Mouse (Mus musculus) liver, embryonic 15.5 days (tissue): ENCODE results near the gene Shank3. TPM values are rescaled to one million over a fixed set of nuclear protein-coding genes. Genes with fewer than 3 reads are reported as not detected.
A peak's percentile ranks its signal among the peaks of the same experiment; 100 is the strongest.

Experiments used
- ATAC-seq: fragments of 200-750 bp; cut with Nextera tagmentation; 2 replicates; pipeline ENCODE4 v1.8.0; 2017; ENCODE audit warnings: moderate number of reproducible peaks, mild to moderate bottlenecking, moderate library complexity; ENCODE audit not compliant: insufficient read depth
- H3K27ac ChIP-seq: fragments of 300-500 bp; sonication (generic); replicated peaks from 2 replicates; pipeline ENCODE4 v1.5.1; 2015; ENCODE audit warnings: mild to moderate bottlenecking, inconsistent platforms
- H3K27me3 ChIP-seq: fragments of 300-500 bp; sonication (generic); 2 replicates; pipeline ENCODE4 v1.6.1; 2015; ENCODE audit warnings: mild to moderate bottlenecking, inconsistent platforms
- H3K36me3 ChIP-seq: fragments of 300-500 bp; sonication (generic); replicated peaks from 2 replicates; pipeline ENCODE4 v1.6.1; 2015; ENCODE audit warnings: moderate library complexity, mild to moderate bottlenecking, inconsistent platforms
- H3K4me1 ChIP-seq: fragments of 300-500 bp; sonication (generic); replicated peaks from 2 replicates; pipeline ENCODE4 v1.6.1; 2015; ENCODE audit warnings: inconsistent platforms
- H3K4me2 ChIP-seq: fragments of 300-500 bp; sonication (generic); 2 replicates; pipeline ENCODE4 v1.6.1; 2015; ENCODE audit warnings: moderate library complexity, mild to moderate bottlenecking, inconsistent platforms
- H3K4me3 ChIP-seq: fragments of 300-500 bp; sonication (generic); replicated peaks from 2 replicates; pipeline ENCODE4 v1.5.1; 2015; ENCODE audit warnings: mild to moderate bottlenecking, inconsistent platforms
- H3K9ac ChIP-seq: fragments of 300-500 bp; sonication (generic); 2 replicates; pipeline ENCODE4 v1.6.1; 2015; ENCODE audit warnings: moderate library complexity, mild to moderate bottlenecking, inconsistent platforms
- H3K9me3 ChIP-seq: fragments of 300-500 bp; sonication (generic); replicated peaks from 2 replicates; pipeline ENCODE4 v1.6.1; 2016; ENCODE audit warnings: inconsistent platforms
- WGBS: fragments of 180-500 bp; shearing (Covaris S2); methylation state at CpG from one replicate; pipeline ENCODE4 v1.1.7; 2015; ENCODE audit warnings: mixed read lengths; ENCODE audit not compliant: insufficient replicate concordance; 5-methylcytosine and 5-hydroxymethylcytosine counted together
- polyA plus RNA-seq: library from polyadenylated mRNA; unstranded; fragments of >200 nt; fragmentation: Nextera tagmentation; extraction: Ambion mirVana; gene quantifications from 2 replicates; pipeline ENCODE4 v1.2.1, GENCODE M21; 2015

Shank3 gene
- polyA plus RNA-seq, 1 experiment from 2014 or later, result 0.51 TPM

GRCm38 (mm10) chr15:89544171-89544570 lies 44.7 kb downstream of the Shank3 start:
- Histone ChIP-seq H3K9me3 (no peaks in the 10 kb centered on the region), H3K27me3 (no peaks in the 10 kb centered on the region), H3K4me2 (no peak overlapping the region), H3K4me1 (no peaks in the 10 kb centered on the region), H3K36me3 (no peaks in the 10 kb centered on the region), H3K4me3 (no peak overlapping the region), H3K27ac (no peak overlapping the region), H3K9ac (no peak overlapping the region)
- ATAC-seq, result no peak
- 69% methylated on average over 7 of the region's 7 CpGs for WGBS

GRCm38 (mm10) chr15:89547321-89547720 lies 47.9 kb downstream of the Shank3 start:
- H3K4me3 ChIP-seq, result no peak overlapping the region
- no peaks in the 10 kb centered on the region for H3K36me3 ChIP-seq
- H3K27ac ChIP-seq, result no peak overlapping the region
- ATAC-seq, result no peak
- H3K4me2 ChIP-seq, result no peak overlapping the region
- H3K9ac ChIP-seq, result no peak overlapping the region
- H3K9me3 ChIP-seq, result no peaks in the 10 kb centered on the region
- no peaks in the 10 kb centered on the region for H3K4me1 ChIP-seq
- 71% methylated on average over 8 of the region's 8 CpGs for WGBS
- H3K27me3 ChIP-seq, result no peaks in the 10 kb centered on the region

GRCm38 (mm10) chr15:89547824-89548601 lies 48.6 kb downstream of the Shank3 start:
- Histone ChIP-seq H3K4me3 (no peak overlapping the region; the same call in 1 of the 2 replicates), H3K4me1 (no peaks in the 10 kb centered on the region), H3K4me2 (peak overlapping the region; percentile 10; the same call in 1 of the 2 replicates), H3K27ac (no peak overlapping the region), H3K36me3 (no peaks in the 10 kb centered on the region), H3K9ac (no peak overlapping the region), H3K27me3 (no peaks in the 10 kb centered on the region), H3K9me3 (no peaks in the 10 kb centered on the region)
- WGBS, result 74% methylated on average over 58 of the region's 58 CpGs
- peak; percentile 15; the same call in 1 of the 2 replicates for ATAC-seq

GRCm38 (mm10) chr15:89548837-89549236 lies 49.4 kb downstream of the Shank3 start:
- no peak overlapping the region for H3K27ac ChIP-seq
- H3K9ac ChIP-seq, result no peak overlapping the region
- H3K9me3 ChIP-seq, result no peaks in the 10 kb centered on the region
- no peak overlapping the region for H3K4me3 ChIP-seq
- H3K36me3 ChIP-seq, result no peaks in the 10 kb centered on the region
- 80% methylated on average over 11 of the region's 11 CpGs for WGBS
- no peak for ATAC-seq
- H3K27me3 ChIP-seq, result no peaks in the 10 kb centered on the region
- no peaks in the 10 kb centered on the region for H3K4me1 ChIP-seq
- no peak overlapping the region for H3K4me2 ChIP-seq

- no peaks in the 10 kb centered on the region for H3K36me3 ChIP-seq
- H3K27ac ChIP-seq, result no peak overlapping the region
- ATAC-seq, result no peak
- no peak overlapping the region for H3K4me3 ChIP-seq
- no peaks in the 10 kb centered on the region for H3K4me1 ChIP-seq
- H3K27me3 ChIP-seq, result no peaks in the 10 kb centered on the region
- no peaks in the 10 kb centered on the region for H3K9me3 ChIP-seq
- no peak overlapping the region for H3K4me2 ChIP-seq
- no peak overlapping the region for H3K9ac ChIP-seq
- WGBS, result 79% methylated on average over 8 of the region's 8 CpGs
These were observed 51.1 kb downstream of the Shank3 start for GRCm38 (mm10) chr15:89550506-89550905.

GRCm38 (mm10) chr15:89551733-89552132 lies 52.3 kb downstream of the Shank3 start:
- Histone ChIP-seq H3K36me3 (no peaks in the 10 kb centered on the region), H3K9me3 (no peaks in the 10 kb centered on the region), H3K9ac (no peak overlapping the region), H3K27me3 (peaks cover 3% of the 10 kb centered on the region; the same call in 1 of the 2 replicates), H3K4me2 (no peak overlapping the region), H3K4me3 (no peak overlapping the region), H3K27ac (no peak overlapping the region), H3K4me1 (no peaks in the 10 kb centered on the region)
- 78% methylated on average over 1 of the region's 1 CpGs for WGBS
- ATAC-seq, result no peak

GRCm38 (mm10) chr15:89555591-89555990 lies 56.2 kb downstream of the Shank3 start:
- no peak overlapping the region for H3K4me2 ChIP-seq
- H3K4me1 ChIP-seq, result no peaks in the 10 kb centered on the region
- no peak overlapping the region for H3K27ac ChIP-seq
- no peak for ATAC-seq
- 70% methylated on average over 6 of the region's 6 CpGs for WGBS
- no peaks in the 10 kb centered on the region for H3K36me3 ChIP-seq
- H3K27me3 ChIP-seq, result peaks cover 27% of the 10 kb centered on the region
- H3K4me3 ChIP-seq, result no peak overlapping the region
- H3K9me3 ChIP-seq, result no peaks in the 10 kb centered on the region
- H3K9ac ChIP-seq, result no peak overlapping the region

- ATAC-seq, result no peak
- no peaks in the 10 kb centered on the region for H3K4me1 ChIP-seq
- no peak overlapping the region for H3K27ac ChIP-seq
- no peak overlapping the region for H3K9ac ChIP-seq
- peaks cover 27% of the 10 kb centered on the region for H3K27me3 ChIP-seq
- no peak overlapping the region for H3K4me3 ChIP-seq
- no peak overlapping the region for H3K4me2 ChIP-seq
- no peaks in the 10 kb centered on the region for H3K9me3 ChIP-seq
- 72% methylated on average over 23 of the region's 23 CpGs for WGBS
- no peaks in the 10 kb centered on the region for H3K36me3 ChIP-seq
These were observed 57.2 kb downstream of the Shank3 start for GRCm38 (mm10) chr15:89556401-89557178.

- ATAC-seq, result no peak
- H3K27ac ChIP-seq, result no peak overlapping the region
- H3K9ac ChIP-seq, result no peak overlapping the region
- H3K4me1 ChIP-seq, result no peaks in the 10 kb centered on the region
- H3K4me3 ChIP-seq, result no peak overlapping the region
- no peak overlapping the region for H3K4me2 ChIP-seq
- peaks cover 27% of the 10 kb centered on the region for H3K27me3 ChIP-seq
- H3K36me3 ChIP-seq, result no peaks in the 10 kb centered on the region
- WGBS, result 68% methylated on average over 40 of the region's 40 CpGs
- no peaks in the 10 kb centered on the region for H3K9me3 ChIP-seq
These were observed 58.0 kb downstream of the Shank3 start for GRCm38 (mm10) chr15:89557179-89557995.

GRCm38 (mm10) chr15:89557996-89558390 lies 58.6 kb downstream of the Shank3 start:
- peaks cover 27% of the 10 kb centered on the region for H3K27me3 ChIP-seq
- H3K27ac ChIP-seq, result no peak overlapping the region
- no peak overlapping the region for H3K4me3 ChIP-seq
- ATAC-seq, result no peak
- H3K4me2 ChIP-seq, result no peak overlapping the region
- H3K4me1 ChIP-seq, result no peaks in the 10 kb centered on the region
- 73% methylated on average over 34 of the region's 34 CpGs for WGBS
- no peak overlapping the region for H3K9ac ChIP-seq
- H3K9me3 ChIP-seq, result no peaks in the 10 kb centered on the region
- H3K36me3 ChIP-seq, result no peaks in the 10 kb centered on the region
